Mouse (Mus musculus) forebrain, embryonic 10.5 days (tissue): ENCODE results near the gene Map3k9. TPM values are rescaled to one million over a fixed set of nuclear protein-coding genes. Genes with fewer than 3 reads are reported as not detected.
A peak's percentile ranks its signal among the peaks of the same experiment; 100 is the strongest.

Source experiments
- DNase-seq: peaks from one replicate; pipeline ENCODE4 v3.0.0-alpha.2; 2017; ENCODE audit warnings: low spot score; ENCODE audit errors: extremely low spot score
- H3K27ac ChIP-seq: fragments of 300-500 bp; sonication (generic); 2 replicates; pipeline ENCODE4 v1.5.1; 2016; ENCODE audit warnings: mild to moderate bottlenecking
- H3K27me3 ChIP-seq: fragments of 300-500 bp; sonication (generic); 2 replicates; pipeline ENCODE4 v1.6.1; 2016; ENCODE audit warnings: mild to moderate bottlenecking; ENCODE audit not compliant: poor library complexity, severe bottlenecking
- H3K36me3 ChIP-seq: fragments of 300-500 bp; sonication (generic); replicated peaks from 2 replicates; pipeline ENCODE4 v1.6.1; 2016; ENCODE audit warnings: mild to moderate bottlenecking, moderate library complexity
- H3K4me1 ChIP-seq: fragments of 300-500 bp; sonication (generic); 2 replicates; pipeline ENCODE4 v1.6.1; 2016
- H3K4me3 ChIP-seq: fragments of 300-500 bp; sonication (generic); 2 replicates; pipeline ENCODE4 v1.5.1; 2016; ENCODE audit warnings: mild to moderate bottlenecking, moderate library complexity
- H3K9me3 ChIP-seq: fragments of 300-500 bp; sonication (generic); 2 replicates; pipeline ENCODE4 v1.6.1; 2016; ENCODE audit warnings: mild to moderate bottlenecking, moderate library complexity
- WGBS: fragments of 180-500 bp; shearing (Covaris S2); methylation state at CpG from one replicate; pipeline ENCODE4 v1.1.7; 2016; 5-methylcytosine and 5-hydroxymethylcytosine counted together
- polyA plus RNA-seq: library from polyadenylated mRNA; unstranded; fragments of >200 nt; fragmentation: Nextera tagmentation; extraction: Ambion mirVana; gene quantifications from 2 replicates; pipeline ENCODE4 v1.2.1, GENCODE M21; 2016

Gene Map3k9
- polyA plus RNA-seq = 1.3 and 1.6 TPM in 2 replicates

DNA sequence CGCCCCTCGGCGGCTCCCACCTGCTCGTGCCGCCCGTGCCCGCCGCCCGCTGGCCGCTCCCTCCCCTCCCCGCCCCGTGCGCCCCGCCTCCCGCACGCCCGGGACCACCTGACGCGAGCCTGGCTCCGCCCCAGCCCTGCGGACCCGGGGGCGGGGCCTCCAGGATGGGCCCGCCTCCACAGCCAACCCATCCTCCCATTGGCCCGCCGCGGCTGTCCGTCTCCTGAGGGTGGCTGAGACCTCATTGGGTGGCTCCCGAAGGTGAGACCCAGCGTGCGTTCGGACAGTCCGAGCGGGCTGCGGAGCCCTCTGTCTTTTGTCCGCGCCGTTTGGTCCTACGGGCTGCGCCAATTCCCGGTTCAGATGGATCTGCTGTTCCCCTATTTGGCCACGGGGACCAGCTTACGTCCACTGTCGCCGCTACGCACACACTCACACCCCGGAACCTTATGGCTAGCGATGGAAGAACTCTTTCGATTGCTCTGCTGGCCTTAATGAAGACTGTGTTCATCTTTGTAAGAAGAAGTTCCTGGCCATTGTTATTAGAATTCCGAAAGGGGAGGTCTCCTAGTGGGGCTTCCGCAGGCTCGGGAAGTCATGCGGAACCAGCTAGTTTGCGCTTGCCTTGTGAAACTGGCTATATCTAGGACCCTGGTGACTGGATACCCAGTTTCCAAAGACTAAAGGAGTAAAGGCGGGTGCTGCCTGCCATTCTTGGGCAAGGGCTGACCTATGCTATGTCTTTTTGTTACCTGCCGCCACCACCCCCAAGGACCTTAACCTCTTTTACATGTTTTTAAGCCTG, at the start of gene Map3k9:
Gene Map3k9, minus strand, starts transcription at position 71 of the 805 bp plus-strand sequence.
- H3K9me3 ChIP-seq = no peaks in the 10 kb centered on the region
- H3K36me3 ChIP-seq = no peaks in the 10 kb centered on the region
- WGBS = 1% methylated on average over 43 of the region's 56 CpGs
- peak within 1 kb of the TSS; percentile 88 for H3K27ac ChIP-seq
- H3K4me3 ChIP-seq = peak within 1 kb of the TSS; percentile 84
- peaks cover 63% of the 10 kb centered on the region for H3K27me3 ChIP-seq
- H3K4me1 ChIP-seq = peaks cover 25% of the 10 kb centered on the region
- peak; percentile 93 for DNase-seq

DNA sequence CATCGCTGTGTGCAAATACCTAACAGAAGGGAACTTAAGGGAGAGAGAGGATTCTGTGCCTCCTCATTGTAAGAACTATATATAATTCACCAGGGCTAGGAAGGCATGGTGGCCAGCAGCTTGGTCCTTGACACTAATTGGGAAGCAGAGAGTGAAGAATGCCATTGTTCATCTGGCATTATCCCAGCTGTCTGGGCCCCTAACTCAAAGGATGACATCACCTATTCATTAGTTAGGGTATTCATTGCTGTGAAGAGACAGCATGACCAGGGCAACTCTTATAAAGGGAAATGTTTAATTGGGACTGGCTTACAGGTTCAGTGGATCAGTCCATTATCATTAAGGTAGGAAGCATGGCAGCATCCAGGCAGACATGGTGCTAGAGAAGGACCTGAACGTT, 47.4 kb upstream of the Map3k9 start:
- 58% methylated on average over 2 of the region's 2 CpGs for WGBS
- Histone ChIP-seq H3K27ac (0 out of 2 replicates have a peak overlapping the region, but pooled peaks have one; percentile 20), H3K27me3 (no peaks in the 10 kb centered on the region)

DNA sequence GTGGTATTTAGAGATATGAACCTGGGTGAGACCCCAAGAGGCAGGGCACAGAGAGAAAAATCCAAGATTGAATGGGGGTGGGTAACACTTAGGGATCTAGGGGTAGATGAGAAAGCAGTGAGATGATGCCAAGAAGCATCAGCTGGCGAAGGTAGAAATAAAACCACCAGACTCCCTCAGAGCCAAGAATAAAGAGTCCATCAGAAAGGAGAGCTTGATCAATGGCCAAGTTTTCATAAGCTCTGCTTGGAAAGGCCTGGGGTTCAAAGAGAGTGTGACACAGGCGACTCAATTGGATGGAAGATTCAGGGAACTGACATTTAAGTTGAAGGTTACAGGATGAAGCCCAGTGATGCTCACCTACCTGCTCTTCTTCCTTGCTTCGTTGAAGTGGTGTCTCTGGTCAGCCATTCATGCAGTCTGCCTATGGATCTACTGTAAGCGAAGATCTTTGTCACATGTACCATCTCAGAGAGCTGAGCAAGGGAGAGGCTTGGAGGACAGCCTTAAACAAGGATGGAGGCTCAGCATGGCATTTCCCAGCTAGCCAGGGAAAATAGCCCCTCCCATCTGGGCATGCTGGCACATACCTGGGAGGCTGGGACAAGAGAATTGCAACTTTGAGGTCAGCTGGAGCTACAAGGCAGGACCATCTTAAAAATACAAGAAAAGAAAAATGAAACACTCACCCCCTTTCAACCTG, 42.0 kb upstream of the Map3k9 start:
- no peak overlapping the region for H3K27ac ChIP-seq
- no peaks in the 10 kb centered on the region for H3K9me3 ChIP-seq
- H3K4me1 ChIP-seq = peaks cover under 1% of the 10 kb centered on the region
- no peak for DNase-seq
- WGBS = 88% methylated on average over 4 of the region's 4 CpGs
- H3K4me3 ChIP-seq = no peak overlapping the region
- H3K27me3 ChIP-seq = no peaks in the 10 kb centered on the region
- no peaks in the 10 kb centered on the region for H3K36me3 ChIP-seq

More for the DNA sequence above, 47.4 kb upstream of the Map3k9 start:
- Histone ChIP-seq H3K9me3 (no peaks in the 10 kb centered on the region), H3K4me3 (no peak overlapping the region), H3K4me1 (peaks cover 8% of the 10 kb centered on the region), H3K36me3 (no peaks in the 10 kb centered on the region)
- DNase-seq = no peak

DNA sequence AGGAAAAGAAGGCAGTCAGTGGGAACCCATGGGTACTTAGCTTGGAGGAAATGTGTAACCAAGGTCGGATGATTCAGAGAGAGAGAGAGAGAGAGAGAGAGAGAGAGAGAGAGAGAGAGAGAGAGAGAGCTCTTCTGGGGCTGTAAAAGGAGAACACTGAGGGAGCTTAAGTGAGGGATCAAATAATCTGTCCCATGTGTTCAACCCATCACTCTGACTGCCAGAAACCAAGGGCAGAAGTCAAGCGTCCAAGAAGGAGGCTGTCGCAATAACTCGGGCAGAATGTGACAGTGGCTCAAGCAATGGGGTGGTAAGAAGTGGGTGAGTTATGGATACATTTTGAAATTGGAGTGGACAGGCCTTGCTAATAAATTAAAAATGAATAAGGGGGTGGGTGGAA, 41.2 kb upstream of the Map3k9 start:
- WGBS = 94% methylated on average over 4 of the region's 4 CpGs
- Histone ChIP-seq H3K9me3 (no peaks in the 10 kb centered on the region), H3K36me3 (no peaks in the 10 kb centered on the region), H3K27me3 (no peaks in the 10 kb centered on the region), H3K4me3 (no peak overlapping the region), H3K4me1 (peaks cover under 1% of the 10 kb centered on the region), H3K27ac (no peak overlapping the region)
- DNase-seq = no peak

DNA sequence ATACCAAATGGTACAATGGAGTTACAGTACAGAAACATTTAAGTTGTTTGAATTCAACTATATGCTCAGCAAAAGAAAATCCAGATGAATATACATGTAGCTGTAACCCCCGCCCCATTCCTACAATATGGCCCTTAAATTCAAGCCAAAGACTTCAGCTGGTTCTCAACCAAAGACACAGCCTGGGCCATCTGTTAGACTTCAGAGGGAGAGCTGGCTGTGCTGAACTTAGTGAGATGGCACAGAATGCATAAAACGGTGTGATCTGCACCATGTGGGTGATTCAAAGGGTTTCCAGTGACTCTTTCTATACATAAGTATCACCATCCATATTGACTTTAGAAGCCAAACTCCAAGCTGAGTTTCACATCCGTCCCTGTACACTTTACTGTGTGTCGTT, 39.7 kb upstream of the Map3k9 start:
- 92% methylated on average over 4 of the region's 4 CpGs for WGBS
- Histone ChIP-seq H3K4me3 (no peak overlapping the region), H3K9me3 (no peaks in the 10 kb centered on the region), H3K36me3 (no peaks in the 10 kb centered on the region), H3K4me1 (peaks cover 13% of the 10 kb centered on the region), H3K27ac (no peak overlapping the region), H3K27me3 (no peaks in the 10 kb centered on the region)
- DNase-seq = no peak

DNA sequence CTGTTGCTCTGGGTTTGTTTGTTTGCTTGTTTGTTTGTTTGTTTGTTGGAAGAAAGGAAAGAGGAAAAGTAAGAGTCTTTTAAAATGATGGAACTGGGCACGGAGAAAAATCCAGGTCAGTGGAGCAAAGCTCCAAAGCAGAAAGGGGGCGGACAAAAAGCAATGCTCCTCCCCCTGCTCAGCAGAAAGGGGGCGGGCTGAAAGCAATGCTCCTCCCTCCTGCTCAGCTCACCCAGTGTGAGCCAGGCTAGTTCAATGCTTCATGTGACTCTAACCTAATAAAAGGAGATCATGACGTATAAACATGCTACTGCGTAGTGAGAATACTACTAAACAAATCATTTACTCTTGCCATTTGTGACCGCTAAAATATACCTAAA, 36.1 kb upstream of the Map3k9 start:
- Histone ChIP-seq H3K9me3 (no peaks in the 10 kb centered on the region), H3K27me3 (no peaks in the 10 kb centered on the region), H3K4me3 (peak overlapping the region; percentile 37), H3K27ac (peak overlapping the region; percentile 65), H3K36me3 (no peaks in the 10 kb centered on the region), H3K4me1 (peaks cover 13% of the 10 kb centered on the region)
- WGBS = 46% methylated on average over 6 of the region's 6 CpGs
- peak; percentile 35 for DNase-seq

DNA sequence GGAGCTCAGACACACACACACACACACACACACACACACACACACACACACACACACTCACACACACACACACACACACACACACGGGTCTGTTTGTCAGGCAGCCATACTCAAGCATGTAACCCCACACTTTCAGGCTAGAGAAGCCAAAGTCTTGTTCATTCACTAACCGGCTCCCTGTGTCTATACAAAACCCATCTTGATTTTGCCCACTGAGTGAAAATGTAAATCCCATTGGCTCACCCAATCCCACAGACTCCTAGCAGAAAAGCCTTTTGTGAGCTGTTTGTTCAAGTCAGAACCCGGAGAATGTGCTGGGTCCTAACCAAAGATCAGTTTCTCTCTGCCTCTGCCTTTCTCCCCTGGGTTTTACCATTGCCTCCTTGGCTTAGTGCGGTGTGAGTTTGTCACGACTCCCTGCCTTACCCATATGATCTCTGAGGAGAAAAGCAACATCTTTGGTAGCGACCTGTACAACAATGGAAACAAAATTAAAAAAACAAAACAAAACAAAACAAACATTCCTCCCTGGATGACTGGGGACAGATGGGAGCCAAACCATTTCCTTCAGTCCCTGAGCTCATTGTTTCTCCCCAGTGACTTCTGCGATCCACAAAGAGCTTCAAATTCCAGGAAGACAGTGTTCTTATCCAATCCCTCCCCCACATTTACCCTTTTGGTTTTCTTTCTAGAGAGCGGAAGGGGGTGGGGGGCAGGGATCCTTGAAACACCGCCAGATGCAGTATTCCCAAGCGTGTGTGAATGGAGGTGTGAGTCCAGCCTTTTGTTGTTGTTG, 35.6 kb upstream of the Map3k9 start:
- peak overlapping the region; percentile 65 for H3K27ac ChIP-seq

DNA sequence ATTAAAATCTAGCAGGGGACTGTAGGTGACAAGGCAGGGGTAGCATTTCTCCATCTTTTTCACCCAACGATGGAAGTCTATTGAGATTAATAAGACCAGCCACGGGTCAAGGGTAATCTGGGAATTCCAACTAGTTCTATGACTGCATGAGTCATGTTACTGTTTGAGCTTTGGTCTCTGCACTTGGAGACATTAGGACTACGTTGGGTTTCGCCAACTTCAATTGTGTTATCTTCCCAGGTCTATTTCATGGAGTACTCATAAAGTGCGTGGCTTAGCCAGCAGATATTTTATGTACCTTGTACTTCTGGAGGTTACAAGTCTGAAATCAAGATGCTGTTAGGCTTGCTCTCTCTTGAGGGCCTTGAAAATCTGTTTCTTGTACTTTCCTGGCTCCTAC, 33.8 kb upstream of the Map3k9 start:
- WGBS = 90% methylated on average over 5 of the region's 5 CpGs
- Histone ChIP-seq H3K4me3 (no peak overlapping the region), H3K4me1 (peaks cover 22% of the 10 kb centered on the region), H3K9me3 (no peaks in the 10 kb centered on the region), H3K27ac (no peak overlapping the region), H3K27me3 (no peaks in the 10 kb centered on the region), H3K36me3 (no peaks in the 10 kb centered on the region)
- no peak for DNase-seq

More for the DNA sequence above, 35.6 kb upstream of the Map3k9 start:
- WGBS = 15% methylated on average over 10 of the region's 10 CpGs
- H3K4me1 ChIP-seq = peaks cover 13% of the 10 kb centered on the region
- no peaks in the 10 kb centered on the region for H3K27me3 ChIP-seq
- DNase-seq = no peak
- H3K36me3 ChIP-seq = no peaks in the 10 kb centered on the region
- H3K4me3 ChIP-seq = peak overlapping the region; percentile 37
- H3K9me3 ChIP-seq = no peaks in the 10 kb centered on the region

DNA sequence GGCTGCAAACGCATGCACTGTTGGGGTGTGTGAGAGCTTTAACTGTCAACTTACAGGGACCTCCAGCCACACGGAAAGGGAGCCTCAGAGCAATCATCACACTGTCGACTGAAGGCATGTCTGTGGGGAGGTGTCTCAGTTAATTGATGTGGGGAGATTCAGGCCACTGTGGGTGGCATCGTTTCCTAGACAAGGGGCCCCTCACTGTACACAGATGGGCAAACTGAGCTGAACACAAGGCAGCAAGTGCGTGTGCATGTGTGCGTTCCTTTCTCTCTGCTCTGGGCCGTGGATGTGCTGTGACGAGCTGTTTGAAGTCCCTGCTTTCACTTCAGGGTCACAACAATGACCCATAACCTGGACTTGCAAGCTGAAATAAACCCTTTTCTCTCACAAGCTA, 29.4 kb upstream of the Map3k9 start:
- Histone ChIP-seq H3K27me3 (peaks cover 29% of the 10 kb centered on the region), H3K36me3 (no peaks in the 10 kb centered on the region), H3K27ac (no peak overlapping the region), H3K9me3 (no peaks in the 10 kb centered on the region), H3K4me1 (peaks cover 28% of the 10 kb centered on the region), H3K4me3 (no peak overlapping the region)
- no peak for DNase-seq
- WGBS = 70% methylated on average over 8 of the region's 8 CpGs

DNA sequence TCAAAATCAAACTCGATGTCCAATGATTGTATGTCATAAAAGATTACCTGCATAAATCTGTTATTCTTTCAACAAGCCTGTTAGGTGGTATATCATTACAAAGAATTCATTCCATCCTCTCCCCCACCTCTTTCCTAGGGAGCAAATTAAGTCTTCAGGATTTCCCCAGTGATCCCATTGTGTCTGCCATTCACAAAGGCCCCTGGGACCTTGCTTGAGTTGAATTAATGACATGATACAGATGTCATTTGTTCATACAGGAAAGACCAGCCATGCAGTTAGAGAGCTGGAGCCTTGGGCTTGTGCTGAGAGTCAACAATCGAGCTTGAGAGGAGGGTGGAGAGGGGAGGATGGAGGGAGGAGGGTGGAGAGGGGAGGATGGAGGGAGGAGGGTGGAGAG, 27.6 kb upstream of the Map3k9 start:
- H3K9me3 ChIP-seq = no peaks in the 10 kb centered on the region
- peaks cover 31% of the 10 kb centered on the region for H3K27me3 ChIP-seq
- H3K27ac ChIP-seq = no peak overlapping the region
- 61% methylated on average over 2 of the region's 2 CpGs for WGBS
- H3K4me3 ChIP-seq = no peak overlapping the region
- H3K4me1 ChIP-seq = peaks cover 32% of the 10 kb centered on the region
- DNase-seq = no peak
- H3K36me3 ChIP-seq = no peaks in the 10 kb centered on the region

DNA sequence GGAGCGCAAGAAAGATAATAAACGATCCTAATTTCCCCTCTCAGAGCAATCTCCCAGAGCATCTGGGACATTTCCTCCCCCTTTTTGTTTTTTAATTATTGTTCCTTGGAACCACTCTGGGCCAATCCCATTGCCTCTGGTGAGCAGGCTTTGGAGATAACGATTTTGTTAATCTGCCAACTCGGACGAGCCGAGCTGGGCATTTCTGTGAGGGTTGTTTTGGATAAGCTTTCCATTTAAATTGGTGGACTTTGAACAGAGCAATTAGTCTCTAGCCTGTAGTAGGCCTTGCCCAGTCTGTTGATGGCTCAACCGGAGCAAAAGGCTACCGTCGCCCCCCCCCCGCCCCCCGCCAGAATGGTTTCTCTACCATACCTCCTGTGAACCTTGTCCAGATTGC, 27.0 kb upstream of the Map3k9 start:
- WGBS = 22% methylated on average over 11 of the region's 11 CpGs
- Histone ChIP-seq H3K9me3 (no peaks in the 10 kb centered on the region), H3K27me3 (peaks cover 31% of the 10 kb centered on the region), H3K36me3 (no peaks in the 10 kb centered on the region), H3K4me1 (peaks cover 32% of the 10 kb centered on the region), H3K4me3 (peak overlapping the region; percentile 46), H3K27ac (peak overlapping the region; percentile 67)
- DNase-seq = no peak

DNA sequence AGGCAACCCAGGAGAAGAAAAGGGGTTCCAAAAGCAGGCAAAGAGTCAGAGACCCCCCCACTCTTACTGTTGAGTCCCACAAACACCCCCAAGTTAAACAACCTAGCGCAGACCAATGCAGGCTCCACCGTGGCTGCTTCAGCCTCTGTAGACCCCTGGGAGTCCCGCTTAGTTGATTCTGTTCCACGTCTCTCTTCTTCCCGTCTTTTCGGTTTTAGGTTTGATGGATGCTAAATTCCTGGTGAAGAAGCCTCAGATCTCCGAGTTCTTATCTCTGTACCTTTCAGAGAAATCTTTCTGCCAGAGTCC, 26.5 kb upstream of the Map3k9 start:
- H3K4me3 ChIP-seq = peak overlapping the region; percentile 46
- peak overlapping the region; percentile 67 for H3K27ac ChIP-seq
- no peaks in the 10 kb centered on the region for H3K36me3 ChIP-seq
- no peaks in the 10 kb centered on the region for H3K9me3 ChIP-seq
- H3K4me1 ChIP-seq = peaks cover 32% of the 10 kb centered on the region
- H3K27me3 ChIP-seq = peaks cover 31% of the 10 kb centered on the region
- no peak for DNase-seq
- WGBS = 6% methylated on average over 7 of the region's 7 CpGs
